8 mouse cellular contexts compared by ENCODE assay signal in the genomic region with DNA sequence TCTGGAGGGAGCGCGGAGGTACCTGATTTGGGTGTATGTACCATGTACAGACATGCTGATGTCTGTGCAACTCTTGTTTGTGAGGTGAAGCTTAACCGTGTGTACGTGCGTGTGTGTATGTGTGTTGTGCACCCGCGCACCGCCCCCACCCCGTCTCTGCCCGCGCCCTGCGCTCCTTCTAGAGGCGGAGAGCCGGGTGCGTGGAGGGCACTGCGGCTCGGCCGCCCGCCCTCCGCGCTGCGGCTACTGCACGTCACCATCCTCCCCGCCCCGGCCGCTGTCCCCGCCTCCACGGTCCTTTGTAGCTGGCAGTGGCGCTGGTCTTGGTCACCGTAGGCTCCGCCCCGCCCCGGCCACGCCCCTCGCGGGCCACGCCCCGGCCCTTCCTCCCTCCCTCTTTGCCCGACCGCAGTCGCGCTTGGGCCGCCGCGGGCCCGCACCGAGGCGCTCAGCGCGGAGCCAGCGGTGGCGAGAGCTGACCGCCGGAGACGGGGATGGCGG. TPM values are rescaled to one million over a fixed set of nuclear protein-coding genes. Genes with fewer than 3 reads are reported as not detected.
A peak's percentile ranks its signal among the peaks of the same experiment; 100 is the strongest.
DNase-seq lines count a peak whose midpoint lies in the region; ATAC-seq and TF ChIP-seq lines count a peak whose summit lies in the region.

A gene (plus strand): TSS at position 290 of the 501 bp plus-strand sequence.

- H3K9ac ChIP-seq in hindbrain, embryonic 14.5 days: peak within 1 kb of the TSS; percentile 97
- H3K9ac ChIP-seq in limb, embryonic 11.5 days (ENCODE audit: low read length): no peak within 1 kb of the TSS

- H3K9me3 ChIP-seq in heart, embryonic 10.5 days: no peaks in the 10 kb centered on the region
- H3K9me3 ChIP-seq in hindbrain, embryonic 14.5 days (ENCODE audit: control insufficient read depth, low read length): no peaks in the 10 kb centered on the region
- no peaks in the 10 kb centered on the region for H3K9me3 ChIP-seq in limb, embryonic 11.5 days (ENCODE audit: control insufficient read depth, low read length)

- DNase-seq in heart, embryonic 10.5 days (ENCODE audit: low spot score): peak; percentile 91
- DNase-seq in heart, adult 11 months: no peak
- peak; percentile 36 to 37 for DNase-seq in adrenal gland, adult 18-20 months (ENCODE audit: low spot score in 2 of 2)
- DNase-seq in embryo, embryonic 11 days: peak; percentile 91
- peak; percentile 86 for DNase-seq in hindbrain, embryonic 14.5 days (ENCODE audit: low spot score)
- DNase-seq in limb, embryonic 11.5 days (ENCODE audit: low spot score): peak; percentile 89
- no peak for DNase-seq in thymus, adult 18-20 months

- H3K27me3 ChIP-seq in heart, embryonic 10.5 days (ENCODE audit: insufficient read depth, poor library complexity, severe bottlenecking): peaks cover 78% of the 10 kb centered on the region
- H3K27me3 ChIP-seq in hindbrain, embryonic 14.5 days (ENCODE audit: control insufficient read depth, insufficient read depth, low read length): peaks cover 6% of the 10 kb centered on the region; the same call in 1 of the 2 replicates
- H3K27me3 ChIP-seq in limb, embryonic 11.5 days (ENCODE audit: control insufficient read depth, insufficient read depth, low read length): peaks cover 29% of the 10 kb centered on the region

- no peak for TF ChIP-seq CTCF in olfactory bulb, adult 2 months (IDR thresholded peaks at IDR 0.05; ENCODE audit: insufficient read depth, low read depth, low read length)

- H3K36me3 ChIP-seq in heart, embryonic 10.5 days: no peaks in the 10 kb centered on the region
- H3K36me3 ChIP-seq in hindbrain, embryonic 14.5 days (replicated peaks; ENCODE audit: control insufficient read depth, insufficient read depth): no peaks in the 10 kb centered on the region
- no peaks in the 10 kb centered on the region for H3K36me3 ChIP-seq in limb, embryonic 11.5 days (ENCODE audit: control insufficient read depth, insufficient read depth, low read length)

- 2% methylated on average over 56 of the region's 56 CpGs for WGBS in heart, embryonic 10.5 days
- under 1% methylated on average over 38 of the region's 56 CpGs for WGBS in hindbrain, embryonic 14.5 days
- under 1% methylated on average over 55 of the region's 56 CpGs for WGBS in limb, embryonic 11.5 days
- 2% methylated on average over 55 of the region's 56 CpGs for WGBS in olfactory bulb, adult 2 months

- peak within 1 kb of the TSS; percentile 58 for H3K4me3 ChIP-seq in heart, embryonic 10.5 days
- H3K4me3 ChIP-seq in hindbrain, embryonic 14.5 days (replicated peaks; ENCODE audit: low read length): peak within 1 kb of the TSS; percentile 90
- peak within 1 kb of the TSS; percentile 34 for H3K4me3 ChIP-seq in limb, embryonic 11.5 days (ENCODE audit: low read depth, low read length)
- peak within 1 kb of the TSS; percentile 63 for H3K4me3 ChIP-seq in olfactory bulb, adult 2 months (ENCODE audit: insufficient read depth, low read depth, low read length)

- no peak within 1 kb of the TSS for H3K27ac ChIP-seq in heart, embryonic 10.5 days
- peak within 1 kb of the TSS; percentile 99 for H3K27ac ChIP-seq in hindbrain, embryonic 14.5 days
- no peak within 1 kb of the TSS for H3K27ac ChIP-seq in limb, embryonic 11.5 days (replicated peaks; ENCODE audit: low read depth, low read length)
- H3K27ac ChIP-seq in olfactory bulb, adult 2 months (ENCODE audit: insufficient read depth, low read depth, low read length): peak within 1 kb of the TSS; percentile 65

- H3K4me1 ChIP-seq in heart, embryonic 10.5 days: peaks cover 37% of the 10 kb centered on the region
- peaks cover 17% of the 10 kb centered on the region for H3K4me1 ChIP-seq in hindbrain, embryonic 14.5 days (replicated peaks; ENCODE audit: control insufficient read depth, insufficient read depth, low read length)
- H3K4me1 ChIP-seq in limb, embryonic 11.5 days (ENCODE audit: control insufficient read depth, insufficient read depth, low read length): peaks cover 21% of the 10 kb centered on the region
- H3K4me1 ChIP-seq in olfactory bulb, adult 2 months (ENCODE audit: control insufficient read depth, insufficient read depth, low read length): peaks cover 26% of the 10 kb centered on the region

- peak; percentile 82 for ATAC-seq in hindbrain, embryonic 14.5 days (ENCODE audit: low FRiP score)
- peak; percentile 65; the same call in 1 of the 2 replicates for ATAC-seq in limb, embryonic 11.5 days (ENCODE audit: insufficient number of reproducible peaks, low FRiP score, low TSS enrichment, low read depth)

- TF ChIP-seq POLR2A in olfactory bulb, adult 2 months (IDR thresholded peaks at IDR 0.05; ENCODE audit: insufficient read depth, low read depth, low read length): peak; percentile 84

- peak within 1 kb of the TSS; percentile 94 for H3K4me2 ChIP-seq in hindbrain, embryonic 14.5 days (replicated peaks)
- peak within 1 kb of the TSS; percentile 77 for H3K4me2 ChIP-seq in limb, embryonic 11.5 days (ENCODE audit: low read depth, severe bottlenecking)

RNA-seq across cellular contexts. Expression of the gene that starts here (rescaled TPM):
- polyA plus RNA-seq in heart, embryonic 10.5 days (2016; fragmentation: Nextera tagmentation; extraction: Ambion mirVana): 17.7 and 25.2 TPM in 2 replicates
- total RNA-seq in adrenal gland, adult 18-20 months (2021): 10 to 100 TPM in 1 of 2 experiments, 1 to 10 TPM in 1; 8.2 to 10.5 TPM
- 907 and 1,000 TPM in 2 replicates for polyA plus RNA-seq in hindbrain, embryonic 14.5 days (2014; fragmentation: Nextera tagmentation; extraction: Ambion mirVana)
- polyA plus RNA-seq in limb, embryonic 11.5 days (2014; fragmentation: Nextera tagmentation; extraction: Ambion mirVana): 36.6 and 37.1 TPM in 2 replicates
- 2,655 TPM in 1 of 2 replicates, not detected in the other for polyA plus RNA-seq in olfactory bulb, adult 2 months (2012; ENCODE audit: insufficient read depth, insufficient read length, low replicate concordance, missing spikeins)

Comparison
In these comparisons a context has a peak if more than half of its experiments do, and no peak if none do; other contexts are left out.
1. DNase-seq: peak in heart, embryonic 10.5 days (single experiment), adrenal gland, adult 18-20 months (2 of 2), embryo, embryonic 11 days (single experiment), hindbrain, embryonic 14.5 days (single experiment) and limb, embryonic 11.5 days (single experiment); none in heart, adult 11 months (single experiment) and thymus, adult 18-20 months (0 of 2).
2. H3K27ac ChIP-seq: peak in hindbrain, embryonic 14.5 days (single experiment) and olfactory bulb, adult 2 months (single experiment); none in heart, embryonic 10.5 days (single experiment) and limb, embryonic 11.5 days (single experiment).
3. H3K4me3 ChIP-seq: peak in every context shown above with its lines; median percentile 90 in hindbrain, embryonic 14.5 days; 63 in olfactory bulb, adult 2 months; 58 in heart, embryonic 10.5 days; 34 in limb, embryonic 11.5 days.